Comparison of ENCODE assay signal across 24 mouse cellular contexts in the genomic region with DNA sequence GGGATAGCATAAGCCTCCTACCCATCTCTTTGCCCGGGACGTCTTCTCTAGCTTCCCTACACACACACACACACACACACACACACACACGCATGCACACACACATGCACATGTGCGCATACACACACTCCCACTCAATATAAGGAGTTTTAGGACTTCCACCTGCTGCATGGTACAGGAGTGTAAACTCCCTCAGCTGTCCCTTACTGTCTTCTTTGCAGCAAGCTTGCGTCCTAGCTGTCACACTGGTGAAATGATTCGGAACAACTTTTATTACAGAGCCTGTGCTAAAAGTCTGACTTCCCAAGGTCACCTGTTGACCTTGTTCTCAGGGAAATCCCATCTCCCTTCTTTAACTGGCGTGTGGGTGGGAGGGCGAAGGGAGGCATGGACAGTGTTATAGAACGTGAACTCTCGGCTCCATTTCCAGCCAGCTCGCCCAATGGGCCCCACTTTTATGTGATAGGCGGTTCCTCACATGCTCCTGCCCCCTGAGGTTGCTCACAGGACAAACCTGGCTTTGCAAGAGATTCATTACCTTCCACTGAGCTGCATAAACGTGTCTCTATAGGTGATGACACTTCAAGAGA.
"Had no signal": no experiment of that assay in that cellular context is flagged by ENCODE, and none has a peak within 500 bp of the region (broad histone marks: within the 10 kb centered on the region; RNA-seq: fewer than 3 reads in every experiment).

No protein-coding gene starts in this region.

- H3K27ac ChIP-seq: heart, adult 2 months; heart, embryonic 13.5 days; heart, embryonic 15.5 days; hindbrain, embryonic 13.5 days; hindbrain, embryonic 15.5 days; hindbrain, postnatal 0 days; limb, embryonic 13.5 days; limb, embryonic 15.5 days; liver, embryonic 12.5 days; liver, embryonic 14.5 days had no signal

- ATAC-seq: forebrain, postnatal 0 days; hindbrain, postnatal 0 days; intestine, embryonic 16.5 days; liver, embryonic 12.5 days had no signal

- H3K4me1 ChIP-seq: hindbrain, embryonic 13.5 days; hindbrain, embryonic 15.5 days; limb, embryonic 13.5 days; limb, embryonic 15.5 days; liver, embryonic 12.5 days had no signal

- H3K4me3 ChIP-seq: heart, adult 2 months; heart, embryonic 13.5 days; heart, embryonic 15.5 days; hindbrain, embryonic 13.5 days; hindbrain, embryonic 15.5 days; limb, embryonic 13.5 days; limb, embryonic 15.5 days; liver, embryonic 12.5 days had no signal

- H3K4me2 ChIP-seq: heart, embryonic 11.5 days; heart, embryonic 13.5 days; heart, embryonic 15.5 days; hindbrain, embryonic 13.5 days; hindbrain, embryonic 15.5 days; limb, embryonic 13.5 days; limb, embryonic 15.5 days; liver, embryonic 12.5 days had no signal

- H3K36me3 ChIP-seq: heart, embryonic 13.5 days; heart, embryonic 15.5 days; hindbrain, embryonic 13.5 days; hindbrain, embryonic 15.5 days; limb, embryonic 13.5 days; limb, embryonic 15.5 days; liver, embryonic 12.5 days had no signal

- DNase-seq: forebrain, postnatal 0 days; gastrocnemius, postnatal 14 days; gastrocnemius, postnatal 36 days; heart, adult 11 months; heart, adult 2 months; heart, postnatal 14 days; heart, postnatal 36 days; kidney, adult 11 months; kidney, adult 2 months; kidney, postnatal 25 days; layer of hippocampus, adult 9-11 months; layer of hippocampus, postnatal 36 days; left cerebral cortex, postnatal 4 days had no signal

- H3K9me3 ChIP-seq: heart, embryonic 13.5 days; heart, embryonic 15.5 days; hindbrain, embryonic 13.5 days; hindbrain, embryonic 15.5 days; limb, embryonic 13.5 days; limb, embryonic 15.5 days had no signal

- H3K27me3 ChIP-seq: heart, embryonic 13.5 days; heart, embryonic 15.5 days; hindbrain, embryonic 13.5 days; hindbrain, embryonic 15.5 days; limb, embryonic 13.5 days; limb, embryonic 15.5 days; liver, embryonic 12.5 days had no signal

- H3K9ac ChIP-seq: forebrain, postnatal 0 days; heart, embryonic 13.5 days; heart, embryonic 15.5 days; hindbrain, embryonic 13.5 days; hindbrain, embryonic 15.5 days; limb, embryonic 13.5 days; limb, embryonic 15.5 days; liver, embryonic 12.5 days; liver, embryonic 14.5 days had no signal
